Mouse (Mus musculus) intestine, postnatal 0 days (tissue): ENCODE data around the gene Pkdrej. TPM values are rescaled to one million over a fixed set of nuclear protein-coding genes. Genes with fewer than 3 reads are reported as not detected.

ENCODE experiments used
- ATAC-seq: fragments of 200-750 bp; cut with Nextera tagmentation; 2 replicates; pipeline ENCODE4 v1.8.0; 2017; ENCODE audit warnings: mild to moderate bottlenecking, moderate TSS enrichment, moderate library complexity
- H3K27ac ChIP-seq: fragments of 300-500 bp; sonication (generic); 2 replicates; pipeline ENCODE4 v1.5.1; 2014; ENCODE audit warnings: mild to moderate bottlenecking, low read depth, low read length, moderate library complexity
- H3K27me3 ChIP-seq: fragments of 300-500 bp; sonication (generic); replicated peaks from 2 replicates; pipeline ENCODE4 v1.6.1; 2014; ENCODE audit warnings: low read length, mixed read lengths; ENCODE audit not compliant: control insufficient read depth, insufficient read depth
- H3K36me3 ChIP-seq: fragments of 300-500 bp; sonication (generic); 2 replicates; pipeline ENCODE4 v1.6.1; 2014; ENCODE audit warnings: mild to moderate bottlenecking, moderate library complexity; ENCODE audit not compliant: control insufficient read depth, insufficient read depth
- H3K4me1 ChIP-seq: fragments of 300-500 bp; sonication (generic); replicated peaks from 2 replicates; pipeline ENCODE4 v1.6.1; 2014; ENCODE audit warnings: antibody characterized with exemption, low read length, mixed read lengths; ENCODE audit not compliant: control insufficient read depth, insufficient read depth
- H3K4me2 ChIP-seq: fragments of 300-500 bp; sonication (generic); replicated peaks from 2 replicates; pipeline ENCODE4 v1.6.1; 2014; ENCODE audit warnings: low read depth, mild to moderate bottlenecking, moderate library complexity
- H3K4me3 ChIP-seq: fragments of 300-500 bp; sonication (generic); 2 replicates; pipeline ENCODE4 v1.5.1; 2014; ENCODE audit warnings: low read depth, low read length
- H3K9ac ChIP-seq: fragments of 300-500 bp; sonication (generic); 2 replicates; pipeline ENCODE4 v1.6.1; 2014; ENCODE audit warnings: mild to moderate bottlenecking, low read depth, low read length
- H3K9me3 ChIP-seq: fragments of 300-500 bp; sonication (generic); 2 replicates; pipeline ENCODE4 v1.6.1; 2016; ENCODE audit warnings: mixed run types; ENCODE audit not compliant: control insufficient read depth
- CTCF ChIP-seq: sonication (generic); IDR thresholded peaks from 2 replicates; pipeline ENCODE4 v1.5.1; 2016; ENCODE audit warnings: low read depth, mild to moderate bottlenecking, control low read depth, antibody characterized with exemption, moderate library complexity
- WGBS: fragments of 180-500 bp; shearing (Covaris S2); extraction: QIAGEN DNeasy Blood & Tissue Kit; methylation state at CpG from one replicate; pipeline ENCODE4 v1.1.7; 2014; 5-methylcytosine and 5-hydroxymethylcytosine counted together
- polyA plus RNA-seq: library from polyadenylated mRNA; unstranded; fragments of >200 nt; fragmentation: Nextera tagmentation; extraction: Ambion mirVana; gene quantifications from 2 replicates; pipeline ENCODE4 v1.2.1, GENCODE M21; 2015

Pkdrej gene
- polyA plus RNA-seq, 1 experiment from 2014 or later, result 0.12 TPM

GRCm38 (mm10) chr15:85768991-85769390, 52.5 kb downstream of the Pkdrej start:
- no peak overlapping the region for H3K9ac ChIP-seq
- peak; percentile 79 for ATAC-seq
- no peak overlapping the region for H3K4me2 ChIP-seq

GRCm38 (mm10) chr15:85766677-85767076, 54.9 kb downstream of the Pkdrej start:
- no peak overlapping the region for H3K4me3 ChIP-seq
- no peaks in the 10 kb centered on the region for H3K9me3 ChIP-seq
- H3K27me3 ChIP-seq, result no peaks in the 10 kb centered on the region
- H3K9ac ChIP-seq, result no peak overlapping the region
- 45% methylated on average over 5 of the region's 5 CpGs for WGBS
- peaks cover 6% of the 10 kb centered on the region; the same call in 1 of the 2 replicates for H3K4me1 ChIP-seq
- no peaks in the 10 kb centered on the region for H3K36me3 ChIP-seq
- no peak for TF ChIP-seq CTCF
- H3K27ac ChIP-seq, result no peak overlapping the region
- H3K4me2 ChIP-seq, result no peak overlapping the region
- peak; percentile 50 for ATAC-seq

More at GRCm38 (mm10) chr15:85768991-85769390, 52.5 kb downstream of the Pkdrej start:
- WGBS, result 46% methylated on average over 8 of the region's 8 CpGs
- no peak for TF ChIP-seq CTCF
- H3K36me3 ChIP-seq, result no peaks in the 10 kb centered on the region
- H3K27ac ChIP-seq, result peak overlapping the region; percentile 46; the same call in 1 of the 2 replicates
- peaks cover 6% of the 10 kb centered on the region; the same call in 1 of the 2 replicates for H3K4me1 ChIP-seq
- H3K27me3 ChIP-seq, result no peaks in the 10 kb centered on the region
- no peaks in the 10 kb centered on the region for H3K9me3 ChIP-seq
- H3K4me3 ChIP-seq, result no peak overlapping the region

GRCm38 (mm10) chr15:85765022-85765421, 56.5 kb downstream of the Pkdrej start:
- no peak overlapping the region for H3K27ac ChIP-seq
- no peaks in the 10 kb centered on the region for H3K36me3 ChIP-seq
- H3K4me1 ChIP-seq, result peaks cover 3% of the 10 kb centered on the region; the same call in 1 of the 2 replicates
- H3K9me3 ChIP-seq, result no peaks in the 10 kb centered on the region
- H3K27me3 ChIP-seq, result no peaks in the 10 kb centered on the region
- H3K4me3 ChIP-seq, result no peak overlapping the region
- WGBS, result 69% methylated on average over 3 of the region's 3 CpGs
- ATAC-seq, result no peak
- H3K9ac ChIP-seq, result no peak overlapping the region
- no peak for TF ChIP-seq CTCF
- H3K4me2 ChIP-seq, result no peak overlapping the region

Other genes starting within 250 kb of the Pkdrej start
- 0.14 and 0.27 TPM in 2 replicates for gene Wnt7b, start 239.3 kb downstream of the Pkdrej start, polyA plus RNA-seq
- gene Ppara, start 86.8 kb downstream of the Pkdrej start, polyA plus RNA-seq, result 14.3 and 21.0 TPM in 2 replicates
- 48.6 and 49.9 TPM in 2 replicates for gene Cdpf1, start 10.0 kb downstream of the Pkdrej start, polyA plus RNA-seq
- gene Ttc38, start 10.6 kb upstream of the Pkdrej start, polyA plus RNA-seq, result 8.6 and 10.4 TPM in 2 replicates
- gene Gtse1, start 38.0 kb upstream of the Pkdrej start, polyA plus RNA-seq, result 4.2 and 4.6 TPM in 2 replicates
- gene Trmu, start 57.6 kb upstream of the Pkdrej start, polyA plus RNA-seq, result 13.6 and 14.4 TPM in 2 replicates
- 0.33 and 0.39 TPM in 2 replicates for gene Celsr1, start 212.0 kb upstream of the Pkdrej start, polyA plus RNA-seq
- 5.6 and 6.4 TPM in 2 replicates for gene Gramd4, start 236.0 kb upstream of the Pkdrej start, polyA plus RNA-seq